Mouse (Mus musculus): ENCODE measurements around the gene 4930513O06Rik.

DNA sequence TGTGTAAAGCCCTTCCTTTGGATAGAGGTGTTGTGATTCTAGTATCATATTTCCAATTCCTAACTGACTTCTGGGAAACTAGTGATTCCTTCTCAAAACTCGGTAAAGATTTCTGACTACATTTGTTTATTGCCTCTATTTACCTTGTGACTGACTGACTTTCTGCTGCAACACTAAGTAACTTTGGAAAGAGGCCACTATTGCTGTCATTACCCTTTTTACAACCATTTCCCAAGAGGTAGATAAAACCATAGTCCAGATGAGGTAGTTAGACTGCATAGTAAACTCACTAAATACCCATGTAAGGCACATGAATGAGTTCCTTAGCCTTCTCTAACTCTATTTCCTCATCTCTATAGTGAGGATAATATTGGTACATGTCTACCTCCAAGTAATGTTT, 44.9 kb upstream of the 4930513O06Rik start:
- TF ChIP-seq POLR2A (IDR thresholded peaks at IDR 0.05; ENCODE audit: low read depth, low read length): no peak
- TF ChIP-seq CTCF (conservative IDR thresholded peaks at IDR 0.05; ENCODE audit: insufficient read depth, insufficient read length, low read depth, low read length): no peak

Measured in kidney, adult 2 months (tissue).